Mouse (Mus musculus) lung, postnatal 0 days (tissue): ENCODE measurements around the gene Hal. TPM values are rescaled to one million over a fixed set of nuclear protein-coding genes. Genes with fewer than 3 reads are reported as not detected.

Experiments
- ATAC-seq: fragments of 200-750 bp; cut with Nextera tagmentation; 2 replicates; pipeline ENCODE4 v1.8.0; 2017; ENCODE audit warnings: moderate library complexity
- DNase-seq: peaks from one replicate; pipeline ENCODE4 v3.0.0-alpha.2; 2016; ENCODE audit warnings: low spot score
- H3K27ac ChIP-seq: fragments of 300-500 bp; sonication (generic); 2 replicates; pipeline ENCODE4 v1.5.1; 2014; ENCODE audit warnings: antibody characterized with exemption, mild to moderate bottlenecking, low read length, mixed read lengths
- H3K27me3 ChIP-seq: fragments of 300-500 bp; sonication (generic); replicated peaks from 2 replicates; pipeline ENCODE4 v1.6.1; 2014; ENCODE audit warnings: low read length, mixed read lengths; ENCODE audit not compliant: insufficient read depth
- H3K36me3 ChIP-seq: fragments of 300-500 bp; sonication (generic); 2 replicates; pipeline ENCODE4 v1.6.1; 2014; ENCODE audit warnings: low read length, mixed read lengths; ENCODE audit not compliant: insufficient read depth
- H3K4me1 ChIP-seq: fragments of 300-500 bp; sonication (generic); 2 replicates; pipeline ENCODE4 v1.6.1; 2014; ENCODE audit warnings: antibody characterized with exemption, low read depth, low read length, mixed read lengths; ENCODE audit not compliant: insufficient read depth
- H3K4me2 ChIP-seq: fragments of 300-500 bp; sonication (generic); replicated peaks from 2 replicates; pipeline ENCODE4 v1.6.1; 2014; ENCODE audit warnings: low read depth, mild to moderate bottlenecking, low read length, moderate library complexity, mixed read lengths
- H3K4me3 ChIP-seq: fragments of 300-500 bp; sonication (generic); 2 replicates; pipeline ENCODE4 v1.5.1; 2014; ENCODE audit warnings: low read depth, low read length
- H3K9ac ChIP-seq: fragments of 300-500 bp; sonication (generic); replicated peaks from 2 replicates; pipeline ENCODE4 v1.6.1; 2014; ENCODE audit warnings: low read depth, mild to moderate bottlenecking
- H3K9me3 ChIP-seq: fragments of 300-500 bp; sonication (generic); 2 replicates; pipeline ENCODE4 v1.6.1; 2016; ENCODE audit warnings: low read length, mixed read lengths
- CTCF ChIP-seq: IDR thresholded peaks from 2 replicates; pipeline ENCODE4 v1.5.1; 2016; ENCODE audit warnings: antibody characterized with exemption, mild to moderate bottlenecking
- EP300 ChIP-seq: IDR thresholded peaks from 2 replicates; pipeline ENCODE4 v1.6.1; 2016; ENCODE audit warnings: antibody characterized with exemption, mild to moderate bottlenecking, control low read depth
- WGBS: fragments of 180-500 bp; shearing (Covaris S2); extraction: QIAGEN DNeasy Blood & Tissue Kit; methylation state at CpG from one replicate; pipeline ENCODE4 v1.1.7; 2014; 5-methylcytosine and 5-hydroxymethylcytosine counted together
- polyA plus RNA-seq: library from polyadenylated mRNA; unstranded; fragments of >200 nt; fragmentation: Nextera tagmentation; extraction: Ambion mirVana; gene quantifications from 2 replicates; pipeline ENCODE4 v1.2.1, GENCODE M21; 2015

Gene Hal
- polyA plus RNA-seq, 1 experiment from 2014 or later: not detected

DNA sequence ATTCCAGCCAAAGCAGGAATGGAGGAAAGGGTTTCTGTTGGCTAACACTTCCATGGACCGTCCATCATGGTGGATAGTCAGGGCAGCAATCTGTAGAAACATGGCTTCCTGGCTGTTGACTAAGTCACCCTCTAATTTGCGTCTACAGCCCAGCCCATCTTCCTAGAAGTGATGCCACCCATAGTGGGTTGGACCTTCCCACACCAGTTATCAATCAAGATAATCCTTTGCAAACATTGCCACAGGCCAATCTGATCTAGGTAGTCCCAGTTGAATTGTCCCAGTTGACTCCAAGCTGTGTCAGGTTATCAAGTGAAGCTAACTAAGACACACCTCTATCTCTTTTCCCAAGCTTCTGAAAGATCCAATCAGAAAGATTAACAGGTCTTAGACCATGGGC is 30.1 kb downstream of the Hal start:
- WGBS: 69% methylated on average over 2 of the region's 2 CpGs
- H3K4me2 ChIP-seq: no peak overlapping the region
- no peaks in the 10 kb centered on the region for H3K9me3 ChIP-seq
- H3K4me3 ChIP-seq: no peak overlapping the region
- H3K27me3 ChIP-seq: no peaks in the 10 kb centered on the region
- no peak for DNase-seq
- no peaks in the 10 kb centered on the region for H3K36me3 ChIP-seq
- TF ChIP-seq CTCF (no peak), EP300 (no peak)
- H3K27ac ChIP-seq: no peak overlapping the region
- H3K9ac ChIP-seq: no peak overlapping the region
- no peaks in the 10 kb centered on the region for H3K4me1 ChIP-seq
- no peak for ATAC-seq

DNA sequence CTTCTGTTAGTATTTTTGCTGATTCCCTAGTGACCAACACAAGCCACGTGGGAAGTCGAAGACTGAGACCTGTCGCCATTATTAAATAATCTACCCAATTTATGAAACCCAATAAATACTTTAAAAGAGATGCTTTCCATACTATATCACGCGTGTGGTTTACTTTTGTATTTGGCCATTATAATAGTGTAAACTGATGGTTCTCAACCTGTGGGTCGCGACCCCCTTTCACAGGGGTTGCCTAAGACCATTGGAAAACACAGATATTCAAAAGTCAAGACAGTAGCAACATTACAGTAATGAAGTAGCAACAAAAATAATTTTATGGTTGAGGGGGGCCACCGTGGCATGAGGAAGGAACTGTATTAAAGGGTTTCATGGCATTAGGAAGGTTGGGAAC is 30.6 kb downstream of the Hal start:
- DNase-seq: no peak
- no peaks in the 10 kb centered on the region for H3K9me3 ChIP-seq
- H3K4me3 ChIP-seq: no peak overlapping the region
- ATAC-seq: no peak
- WGBS: 91% methylated on average over 8 of the region's 8 CpGs
- H3K27me3 ChIP-seq: no peaks in the 10 kb centered on the region
- no peak overlapping the region for H3K4me2 ChIP-seq
- H3K9ac ChIP-seq: no peak overlapping the region
- no peaks in the 10 kb centered on the region for H3K36me3 ChIP-seq
- H3K27ac ChIP-seq: no peak overlapping the region
- no peaks in the 10 kb centered on the region for H3K4me1 ChIP-seq
- TF ChIP-seq EP300: no peak
- no peak for TF ChIP-seq CTCF

DNA sequence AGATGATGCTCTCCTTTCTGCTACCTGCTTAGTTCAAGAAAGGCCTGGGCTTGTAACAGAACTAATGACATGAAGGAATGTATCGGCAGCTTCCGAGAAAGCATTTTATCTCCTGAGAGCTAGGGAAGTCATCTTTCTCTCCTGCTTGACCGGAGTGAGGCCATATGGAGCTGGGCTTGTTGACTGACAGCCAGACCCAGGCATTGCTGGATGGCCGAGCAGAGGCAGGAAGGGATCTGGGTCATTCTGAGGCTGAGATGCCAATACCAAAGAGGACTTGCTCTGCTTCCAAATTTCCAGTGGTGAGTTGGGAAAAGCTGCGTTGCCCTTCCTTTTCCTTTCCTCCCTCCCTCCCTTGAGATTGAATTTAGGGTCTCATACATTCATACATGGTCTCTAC is 31.2 kb downstream of the Hal start:
- DNase-seq (no peak), ATAC-seq (no peak)
- TF ChIP-seq EP300 (no peak), CTCF (no peak)
- no peak overlapping the region for H3K4me2 ChIP-seq
- no peaks in the 10 kb centered on the region for H3K9me3 ChIP-seq
- no peaks in the 10 kb centered on the region for H3K4me1 ChIP-seq
- H3K27ac ChIP-seq: no peak overlapping the region
- H3K4me3 ChIP-seq: no peak overlapping the region
- H3K27me3 ChIP-seq: no peaks in the 10 kb centered on the region
- no peaks in the 10 kb centered on the region for H3K36me3 ChIP-seq
- WGBS: 66% methylated on average over 5 of the region's 5 CpGs
- no peak overlapping the region for H3K9ac ChIP-seq

DNA sequence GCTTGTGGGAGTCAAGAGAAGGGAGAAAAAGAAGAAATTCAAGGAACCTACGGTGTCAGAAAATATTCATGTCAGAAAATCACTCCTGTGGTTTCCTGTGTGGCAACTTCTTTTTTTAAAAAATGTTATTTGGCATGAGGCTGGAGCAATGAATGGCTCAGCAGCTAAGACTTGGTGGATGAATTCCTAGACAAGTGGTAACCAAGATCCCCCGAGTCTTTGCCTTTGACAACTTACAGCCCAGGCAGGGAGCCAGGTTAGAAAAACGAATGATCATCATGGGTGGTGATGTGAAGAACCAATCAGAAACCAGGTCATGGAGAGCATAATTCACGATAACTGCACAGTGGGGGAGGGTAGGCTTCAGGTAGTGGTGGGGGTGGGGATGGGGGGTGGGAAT is 32.4 kb downstream of the Hal start:
- Histone ChIP-seq H3K9ac (no peak overlapping the region), H3K27ac (no peak overlapping the region), H3K27me3 (no peaks in the 10 kb centered on the region), H3K4me1 (no peaks in the 10 kb centered on the region), H3K4me2 (no peak overlapping the region), H3K4me3 (no peak overlapping the region), H3K9me3 (no peaks in the 10 kb centered on the region), H3K36me3 (no peaks in the 10 kb centered on the region)
- ATAC-seq (no peak), DNase-seq (no peak)
- 59% methylated on average over 4 of the region's 4 CpGs for WGBS
- no peak for TF ChIP-seq CTCF
- TF ChIP-seq EP300: no peak

DNA sequence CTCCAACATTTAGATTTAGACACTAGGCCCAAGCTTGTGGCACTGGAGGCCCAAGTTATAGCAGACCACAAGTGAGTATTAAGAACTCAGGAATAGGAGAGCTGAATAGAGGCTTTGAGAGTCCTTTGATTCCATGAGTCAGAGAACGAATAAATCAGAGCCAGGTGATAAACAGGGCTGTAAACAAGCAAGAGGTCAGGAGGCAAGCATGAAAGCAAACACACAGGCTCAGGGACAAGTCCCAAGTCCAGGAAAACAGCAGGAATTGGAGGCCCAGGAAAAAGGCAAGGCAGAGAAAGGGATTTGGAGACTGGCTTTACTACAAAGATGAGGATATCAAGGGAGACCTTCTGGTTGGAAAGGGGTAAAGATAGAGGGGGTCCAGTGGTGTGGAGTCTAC is 36.8 kb downstream of the Hal start:
- Histone ChIP-seq H3K36me3 (no peaks in the 10 kb centered on the region), H3K27me3 (no peaks in the 10 kb centered on the region), H3K27ac (no peak overlapping the region), H3K4me2 (no peak overlapping the region), H3K4me3 (no peak overlapping the region), H3K9me3 (no peaks in the 10 kb centered on the region), H3K9ac (no peak overlapping the region), H3K4me1 (no peaks in the 10 kb centered on the region)
- ATAC-seq (no peak), DNase-seq (no peak)
- TF ChIP-seq EP300 (no peak), CTCF (no peak)
- WGBS: 65% methylated on average over 1 of the region's 1 CpGs

DNA sequence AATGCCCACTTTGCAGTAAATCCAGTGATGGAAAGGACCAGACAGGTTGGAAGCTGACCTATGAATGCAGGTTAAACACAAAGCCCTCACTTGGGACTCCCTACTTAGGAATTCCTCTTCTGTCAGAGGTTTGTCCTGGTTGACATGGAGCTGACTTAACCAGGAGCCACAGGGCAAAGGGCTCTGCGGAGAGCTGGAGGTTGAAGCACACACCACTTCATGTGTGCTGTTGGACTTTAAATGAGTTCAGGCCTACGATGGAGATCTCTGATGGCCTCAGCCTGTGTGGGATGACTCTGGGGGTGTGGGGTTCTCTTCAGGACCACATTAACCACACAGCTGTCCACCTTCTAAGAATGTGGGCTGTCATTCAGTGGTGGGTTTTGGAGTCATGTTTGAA is 49.7 kb downstream of the Hal start:
- ATAC-seq: no peak

DNA sequence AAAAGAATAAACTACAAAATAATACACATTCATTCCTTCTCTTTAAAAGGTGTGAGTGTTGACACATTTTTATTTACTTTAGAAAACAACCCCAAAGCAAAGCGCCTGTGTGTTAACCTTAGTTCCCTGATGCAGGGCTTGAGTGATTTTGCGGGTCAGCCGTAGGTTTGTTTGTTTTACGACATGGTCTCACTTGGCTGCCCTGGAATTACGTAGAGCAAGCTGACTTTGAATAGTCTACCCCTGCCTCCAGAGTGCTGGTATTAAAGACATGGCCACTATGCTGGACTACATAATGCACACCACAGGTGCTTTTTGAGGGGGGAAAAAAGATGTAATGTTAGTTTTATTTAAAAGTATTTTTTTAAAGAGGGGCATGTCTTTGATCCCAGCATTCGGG is 50.2 kb downstream of the Hal start:
- DNase-seq (no peak), ATAC-seq (no peak)
- WGBS: 50% methylated on average over 6 of the region's 6 CpGs
- no peak overlapping the region for H3K9ac ChIP-seq
- H3K27me3 ChIP-seq: no peaks in the 10 kb centered on the region
- no peak overlapping the region for H3K27ac ChIP-seq
- no peaks in the 10 kb centered on the region for H3K9me3 ChIP-seq
- H3K4me1 ChIP-seq: peaks cover 4% of the 10 kb centered on the region; the same call in 1 of the 2 replicates
- H3K36me3 ChIP-seq: no peaks in the 10 kb centered on the region
- no peak overlapping the region for H3K4me2 ChIP-seq
- no peak for TF ChIP-seq CTCF
- no peak for TF ChIP-seq EP300
- no peak overlapping the region for H3K4me3 ChIP-seq

More for the DNA sequence above, 49.7 kb downstream of the Hal start:
- no peak overlapping the region for H3K4me2 ChIP-seq
- DNase-seq: no peak
- 59% methylated on average over 2 of the region's 2 CpGs for whole genome bisulfite sequencing
- peaks cover 4% of the 10 kb centered on the region; the same call in 1 of the 2 replicates for H3K4me1 ChIP-seq
- H3K36me3 ChIP-seq: no peaks in the 10 kb centered on the region
- no peak overlapping the region for H3K9ac ChIP-seq
- no peak overlapping the region for H3K27ac ChIP-seq
- no peak overlapping the region for H3K4me3 ChIP-seq
- no peaks in the 10 kb centered on the region for H3K27me3 ChIP-seq
- TF ChIP-seq CTCF (no peak), EP300 (no peak)
- no peaks in the 10 kb centered on the region for H3K9me3 ChIP-seq
